Mouse (Mus musculus) C2C12 (cell line): ENCODE measurements at regions not wholly inside any gene's neighbourhood (a gene's known extent, or its start where the extent isn't known, plus 50 kb on each side); places are given as distances from the start of the nearest gene placed in this dataset.
"Not testable (repeated sequence)": the region's sequence is repeated elsewhere in the genome, so short reads cannot be mapped to it uniquely, and the experiment has no call there.

ENCODE experiments used
- H3K27me3 ChIP-seq: one replicate; pipeline ENCODE4 v1.6.1; 2011; ENCODE audit not compliant: control insufficient read depth, insufficient read depth, insufficient read length
- H3K36me3 ChIP-seq: one replicate; pipeline ENCODE4 v1.6.1; 2011; ENCODE audit not compliant: control insufficient read depth, insufficient read depth
- H3K4me3 ChIP-seq: one replicate; pipeline ENCODE4 v1.5.1; 2011; ENCODE audit warnings: mild to moderate bottlenecking, control low read depth; ENCODE audit not compliant: poor library complexity, insufficient read depth, severe bottlenecking
- H3K79me2 ChIP-seq: one replicate; pipeline ENCODE4 v1.6.1; 2011; ENCODE audit not compliant: control insufficient read depth, insufficient read depth
- H3K79me3 ChIP-seq: one replicate; pipeline ENCODE4 v1.6.1; 2011; ENCODE audit warnings: low read depth, control low read depth
- H3ac ChIP-seq: one replicate; pipeline ENCODE3; 2011; ENCODE audit warnings: low read depth; ENCODE audit not compliant: control insufficient read depth, insufficient read length
- CEBPB ChIP-seq: IDR thresholded peaks from one replicate; pipeline ENCODE4 v1.6.1; 2011; ENCODE audit warnings: low read depth, mild to moderate bottlenecking, control low read depth, moderate library complexity
- CTCF ChIP-seq: IDR thresholded peaks from one replicate; pipeline ENCODE4 v1.5.1; 2011; ENCODE audit not compliant: control insufficient read depth, insufficient read depth, insufficient read length
- FOSL1 ChIP-seq: IDR thresholded peaks from one replicate; pipeline ENCODE4 v1.8.0; 2011; ENCODE audit warnings: mild to moderate bottlenecking, low read length; ENCODE audit not compliant: poor library complexity, insufficient read depth, severe bottlenecking
- MAX ChIP-seq: IDR thresholded peaks from one replicate; pipeline ENCODE4 v1.6.1; 2011; ENCODE audit warnings: mild to moderate bottlenecking, control low read depth
- MYOD1 ChIP-seq: IDR thresholded peaks from one replicate; pipeline ENCODE4 v1.6.1; 2011; ENCODE audit warnings: low read depth; ENCODE audit not compliant: control insufficient read depth, insufficient read length
- MYOG ChIP-seq: IDR thresholded peaks from one replicate; pipeline ENCODE4 v1.6.1; 2011; ENCODE audit not compliant: control insufficient read depth, insufficient read length; ENCODE audit errors: extremely low read depth
- USF1 ChIP-seq: IDR thresholded peaks from one replicate; pipeline ENCODE4 v1.6.1; 2011; ENCODE audit warnings: low read depth, mild to moderate bottlenecking, control low read depth, moderate library complexity

DNA sequence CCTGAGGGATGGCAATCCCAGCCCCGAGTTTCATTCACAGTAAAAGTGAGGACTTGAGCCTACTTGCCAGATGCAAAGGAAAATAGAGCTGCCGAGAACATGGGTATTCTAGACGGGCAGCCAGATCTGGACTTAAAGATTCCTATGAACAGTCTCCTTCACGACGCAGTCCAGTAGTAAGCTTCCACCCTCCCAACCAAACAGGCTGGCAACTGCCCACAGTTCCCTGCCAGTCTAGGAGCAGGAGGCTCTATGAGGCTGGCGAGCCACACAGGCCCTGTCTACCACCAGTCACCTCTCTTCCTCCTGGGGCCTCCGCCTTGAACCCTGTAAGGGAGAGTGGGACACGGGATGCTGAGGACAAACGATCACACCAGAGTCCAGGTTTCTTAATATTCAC, 153.5 kb upstream of the Snrpn start:
- no peak for TF ChIP-seq CEBPB
- no peak for TF ChIP-seq MAX
- no peak for TF ChIP-seq CTCF
- no peak for TF ChIP-seq FOSL1
- TF ChIP-seq MYOD1 = no peak
- TF ChIP-seq MYOG = no peak
- no peak for TF ChIP-seq USF1
- Histone ChIP-seq H3ac (no peak overlapping the region), H3K36me3 (no peaks in the 10 kb centered on the region), H3K27me3 (no peaks in the 10 kb centered on the region), H3K4me3 (no peak overlapping the region), H3K79me2 (no peaks in the 10 kb centered on the region), H3K79me3 (no peaks in the 10 kb centered on the region)

DNA sequence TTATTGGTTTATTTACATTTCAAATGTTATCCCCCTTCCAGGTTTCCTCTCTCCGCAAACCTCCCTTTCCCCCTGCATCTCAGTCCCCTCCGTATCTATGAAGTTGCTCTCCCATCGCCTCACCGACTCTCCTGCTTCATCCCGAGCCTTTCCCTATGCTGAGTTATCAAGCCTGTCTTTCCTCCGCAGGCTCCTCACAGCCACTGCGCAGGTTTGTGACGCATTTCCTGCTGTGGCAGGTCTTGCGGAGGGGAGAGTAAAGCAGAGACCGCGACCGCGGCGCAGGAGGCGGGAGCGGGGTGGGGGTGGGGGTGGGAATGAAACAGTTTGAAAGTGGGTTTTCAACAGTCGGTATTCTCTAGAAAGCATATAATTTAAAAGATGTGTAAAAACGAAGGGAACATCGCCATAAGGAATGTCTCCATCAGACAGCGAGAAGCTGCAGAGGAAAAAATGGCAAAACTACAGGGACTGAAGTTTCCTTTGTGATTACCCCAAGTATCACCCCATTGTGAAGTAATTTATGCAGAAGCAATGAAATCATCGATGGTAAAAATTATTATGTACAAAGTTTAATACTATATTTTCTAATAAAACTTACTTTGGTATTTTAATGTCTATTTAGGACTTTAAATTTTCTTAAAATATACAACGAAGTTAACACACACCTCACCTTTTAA, 104.3 kb upstream of the Snrpn start:
- not testable (repeated sequence) for H3K36me3 ChIP-seq, H3K27me3 ChIP-seq, H3K79me2 ChIP-seq, H3K79me3 ChIP-seq, H3ac ChIP-seq
- H3K4me3 ChIP-seq = peak overlapping the region; percentile 30

DNA sequence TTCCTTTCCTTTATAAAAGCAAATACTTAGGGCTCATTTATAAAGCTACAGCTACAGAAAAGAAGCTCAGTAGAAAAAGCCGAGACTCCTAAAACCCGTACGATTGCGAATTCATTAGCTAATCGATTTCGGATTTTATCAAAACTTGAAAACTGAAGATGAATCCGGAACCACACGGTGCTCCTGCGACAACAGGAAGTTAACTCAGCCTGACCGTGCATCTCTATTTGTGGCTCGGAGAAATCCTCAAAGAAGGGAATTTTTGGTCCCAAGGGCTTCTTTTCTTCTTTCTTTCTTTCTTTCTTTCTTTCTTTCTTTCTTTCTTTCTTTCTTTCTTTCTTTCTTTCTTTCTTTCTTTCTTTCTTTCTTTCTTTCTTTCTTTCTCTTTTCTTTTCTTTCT, 103.7 kb upstream of the Snrpn start:
- H3K36me3 ChIP-seq, H3K27me3 ChIP-seq, H3K79me2 ChIP-seq, H3K79me3 ChIP-seq, H3ac ChIP-seq: not testable (repeated sequence)
- H3K4me3 ChIP-seq = peak overlapping the region; percentile 34

DNA sequence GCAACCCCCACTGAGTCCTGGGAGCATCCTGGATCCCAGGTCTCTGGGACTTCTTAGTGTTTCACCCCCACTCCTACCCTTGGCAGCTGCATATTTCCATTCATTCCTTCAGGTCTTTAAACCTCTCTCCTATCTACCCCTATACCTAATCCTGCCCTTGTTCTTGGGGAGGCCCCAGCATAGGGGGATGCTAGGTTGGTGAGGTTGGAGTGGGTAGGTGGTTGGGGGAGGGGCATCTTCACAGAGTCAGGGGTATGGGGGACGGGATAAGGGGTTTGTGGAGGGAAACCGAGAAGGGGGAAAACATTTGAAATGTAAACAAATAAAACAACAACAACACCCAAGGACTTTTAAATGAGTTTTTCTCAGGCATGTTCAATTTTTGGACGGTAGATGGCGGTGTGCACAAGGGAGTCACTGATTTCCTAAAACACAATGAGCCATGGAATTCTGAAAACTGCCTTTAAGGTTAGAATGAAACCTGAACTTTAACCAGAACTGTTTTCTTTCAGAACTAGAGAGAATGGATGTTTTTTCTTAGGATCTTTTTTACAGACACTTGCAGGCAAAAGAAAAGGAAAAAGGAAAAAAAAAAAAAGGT, 98.7 kb upstream of the Snrpn start:
- not testable (repeated sequence) for H3K27me3 ChIP-seq, H3K79me3 ChIP-seq, H3ac ChIP-seq, H3K79me2 ChIP-seq, H3K4me3 ChIP-seq, H3K36me3 ChIP-seq

DNA sequence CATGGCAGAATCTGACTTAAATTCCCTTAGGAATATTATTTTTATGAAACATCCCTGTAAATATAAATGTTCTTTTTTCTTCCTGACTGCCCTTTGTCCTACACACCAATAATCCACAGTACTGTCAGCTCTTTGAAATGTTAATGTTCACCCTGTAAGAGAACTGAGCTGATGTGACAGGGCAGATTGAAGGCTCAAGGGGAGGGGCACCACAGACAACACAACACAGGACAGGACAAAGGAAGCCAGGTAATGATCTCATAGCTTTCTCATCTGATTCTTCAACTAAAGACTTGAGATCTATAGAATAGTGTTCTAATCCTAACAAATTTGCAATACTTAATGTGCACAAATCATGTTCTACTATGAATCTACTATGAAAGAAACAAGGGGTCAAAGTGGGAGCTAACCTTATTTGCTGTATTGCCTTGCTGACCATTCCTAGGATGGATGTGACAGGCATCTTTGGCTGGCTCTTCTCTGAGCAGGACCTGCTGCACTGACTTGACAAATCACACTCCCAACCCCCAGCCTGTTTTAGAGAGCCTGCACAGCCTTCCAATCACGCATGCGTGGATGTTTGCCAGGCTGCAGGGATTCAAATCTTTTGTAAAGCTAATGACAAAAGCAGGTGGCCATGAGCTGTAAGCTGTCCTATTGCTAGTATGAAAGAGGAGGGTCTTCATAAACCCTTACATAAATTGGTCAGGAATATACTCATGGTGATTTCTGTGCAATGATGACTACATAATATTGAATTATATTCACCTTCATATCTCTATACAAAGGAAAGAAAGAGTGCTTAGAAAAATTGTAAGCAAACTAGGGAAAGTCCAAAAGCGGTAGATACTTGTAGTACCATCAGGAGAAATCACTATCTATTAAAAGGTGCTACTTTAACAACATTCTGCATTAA, 76.6 kb upstream of the Snrpn start:
- not testable (repeated sequence) for H3K79me3 ChIP-seq, H3K36me3 ChIP-seq, H3ac ChIP-seq

More for the DNA sequence above, 76.6 kb upstream of the Snrpn start:
- H3K27me3 ChIP-seq, H3K4me3 ChIP-seq, H3K79me2 ChIP-seq: not testable (repeated sequence)
